Mouse (Mus musculus) liver (tissue): ENCODE measurements around the gene C2cd4b.

ENCODE experiments used
- DNase-seq: peaks from one replicate; pipeline ENCODE4 v3.0.0-alpha.2; 2020; ENCODE audit warnings: mixed read lengths

C2cd4b gene

DNA sequence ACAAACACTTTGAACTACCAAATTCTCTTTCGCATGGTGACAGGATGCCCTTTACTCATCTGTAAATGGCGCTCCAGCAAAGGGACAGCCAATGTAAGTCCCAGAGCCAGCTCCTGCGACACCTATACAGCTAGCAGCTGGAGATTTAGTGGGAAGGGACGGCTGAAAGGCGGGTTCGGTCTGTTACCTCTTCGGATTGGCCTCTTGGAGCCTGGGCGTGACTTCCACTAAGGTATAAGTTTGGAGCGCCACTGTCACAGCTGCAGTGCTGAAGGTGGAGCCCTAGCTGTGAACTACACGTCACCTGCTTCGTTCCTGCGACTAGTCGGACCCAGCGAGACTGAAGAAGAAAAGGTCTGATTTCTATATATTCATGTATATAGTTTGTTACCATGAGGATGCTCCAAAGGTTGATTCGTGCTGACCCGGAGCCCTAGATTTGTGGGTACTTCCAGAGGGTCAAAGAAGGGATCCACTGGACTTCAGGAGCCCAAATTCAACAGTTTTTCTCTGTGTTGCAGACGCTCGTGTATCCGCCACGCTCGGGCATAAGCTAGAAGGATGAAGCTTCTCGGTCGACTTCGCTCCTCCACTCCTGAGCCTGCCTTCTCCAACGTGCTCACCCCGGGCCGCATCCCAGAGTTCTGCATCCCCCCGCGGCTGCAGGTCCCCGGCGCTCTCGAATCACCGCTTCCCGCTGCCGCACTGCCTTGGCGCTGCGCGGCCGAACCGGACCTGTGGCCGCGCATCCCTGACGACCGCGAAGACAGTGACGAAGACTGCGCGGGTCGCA is at the start of gene C2cd4b:
TSS of gene C2cd4b (plus strand) at position 275 of the 793 bp plus-strand sequence.
- peak; percentile 8 for DNase-seq

DNA sequence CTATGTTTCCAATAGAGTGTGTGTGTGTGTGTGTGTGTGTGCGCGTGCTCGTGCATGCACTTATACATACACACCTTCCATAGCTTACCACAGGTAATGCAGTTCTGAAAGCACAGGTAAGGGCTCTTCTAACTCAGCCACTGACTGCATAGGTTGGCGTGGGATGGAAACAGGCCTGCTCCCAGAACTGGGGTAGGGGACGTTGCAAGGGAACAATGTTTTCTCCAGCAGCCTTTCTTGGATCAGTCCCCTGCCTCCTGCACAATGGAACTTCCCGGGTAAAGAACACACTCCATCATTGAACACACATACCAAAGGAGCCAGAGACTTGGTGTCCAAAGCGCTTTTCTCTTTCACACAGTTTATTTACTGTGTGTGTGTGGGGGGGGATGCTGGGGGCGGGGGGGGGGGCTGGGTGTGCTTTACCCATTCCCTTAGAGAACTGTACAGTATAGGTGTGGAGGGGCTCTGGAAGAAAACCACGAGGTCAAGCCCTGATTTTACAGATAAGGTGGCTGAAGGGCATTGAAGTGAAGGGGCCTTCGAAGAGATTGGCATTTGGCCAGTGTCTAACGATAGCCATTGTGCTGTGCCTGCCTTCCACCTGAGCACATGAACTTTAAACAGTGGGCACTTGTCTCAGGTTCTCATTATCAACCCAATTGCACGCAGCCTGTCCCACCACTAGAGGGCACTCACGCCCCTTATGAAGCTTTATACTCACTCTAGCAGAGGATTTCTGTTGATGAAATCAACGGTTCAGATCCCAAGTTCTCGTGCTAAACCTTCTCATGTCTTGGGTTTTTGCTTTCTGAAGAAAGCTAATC is 48.0 kb upstream of the C2cd4b start:
- DNase-seq = peak; percentile 64

DNA sequence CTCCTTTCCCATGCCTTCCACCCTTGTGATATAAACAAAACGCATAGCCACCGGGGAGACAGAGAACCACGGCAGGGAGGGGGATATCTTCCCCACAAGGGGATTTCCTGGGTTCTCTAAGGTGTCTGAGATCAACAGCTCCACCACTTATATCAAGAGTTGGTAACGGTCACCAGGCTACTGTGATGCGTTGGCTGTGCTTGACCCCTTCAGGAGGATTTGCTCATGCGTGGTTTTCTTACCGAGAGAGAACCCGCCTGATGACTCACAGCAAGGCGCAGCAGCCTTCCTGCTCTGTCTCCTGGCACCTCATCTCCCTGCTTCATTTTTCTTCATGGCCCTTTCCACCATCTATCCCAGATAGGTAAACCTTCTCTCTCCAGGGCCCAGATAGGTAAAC is 47.1 kb upstream of the C2cd4b start:
- no peak for DNase-seq

DNA sequence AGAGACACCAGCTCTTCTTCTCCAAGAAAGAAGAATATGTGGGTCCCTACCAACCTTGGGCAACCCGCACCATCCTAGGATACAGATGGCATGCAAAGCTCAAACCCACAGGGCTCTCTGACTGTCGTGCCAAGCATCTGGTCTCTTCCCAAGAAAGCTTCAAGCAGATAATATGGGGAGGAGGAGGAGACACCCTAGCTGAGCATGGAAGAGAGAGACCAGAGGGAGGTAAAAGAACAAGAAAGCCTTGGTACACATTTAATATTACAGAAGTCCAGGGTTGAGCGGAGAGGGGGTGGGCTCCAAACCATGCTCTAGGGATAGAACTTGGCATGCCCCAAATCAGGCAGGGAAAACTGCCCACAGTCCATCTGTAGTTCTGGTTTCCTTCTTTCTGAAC is 42.2 kb upstream of the C2cd4b start:
- no peak for DNase-seq

DNA sequence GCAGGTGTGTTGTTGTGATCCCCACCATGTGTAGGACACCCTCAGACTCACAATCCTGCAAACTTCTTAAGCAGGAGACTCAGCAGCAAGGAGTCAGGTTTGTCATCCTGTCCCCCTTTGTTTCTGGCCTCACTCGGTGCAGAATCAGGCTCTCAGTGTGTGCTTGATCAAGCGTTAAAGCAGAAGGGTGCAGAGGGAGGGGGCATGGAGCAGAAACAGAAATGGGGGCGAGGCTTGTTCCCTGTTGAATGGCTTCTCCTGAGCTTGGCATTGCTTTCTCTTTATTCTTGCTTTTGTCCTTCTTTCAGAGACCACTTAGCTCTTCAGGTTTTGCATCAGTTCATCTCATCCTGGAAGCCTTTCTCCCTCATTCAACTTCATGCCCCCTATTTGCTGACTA is 40.6 kb upstream of the C2cd4b start:
- DNase-seq = no peak

DNA sequence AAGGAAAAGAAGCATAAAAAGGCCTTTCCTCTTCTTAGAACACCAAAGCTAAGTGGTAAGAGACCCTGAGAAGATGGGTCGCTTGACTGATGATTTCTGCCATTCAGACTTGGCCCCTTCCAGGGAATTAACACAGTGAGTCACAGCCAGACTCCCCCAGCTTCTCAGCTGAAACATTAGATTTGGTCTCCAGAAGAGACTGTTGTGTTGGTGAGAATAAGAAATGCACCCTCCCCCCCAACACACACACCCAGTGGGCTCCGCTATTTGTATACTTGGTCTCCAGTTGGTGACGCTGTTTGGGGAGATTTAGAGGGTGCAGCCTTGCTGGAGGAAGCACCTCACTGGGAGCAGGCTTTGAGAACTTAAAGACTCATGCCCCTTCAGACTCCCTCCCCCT is 39.1 kb upstream of the C2cd4b start:
- DNase-seq = no peak

DNA sequence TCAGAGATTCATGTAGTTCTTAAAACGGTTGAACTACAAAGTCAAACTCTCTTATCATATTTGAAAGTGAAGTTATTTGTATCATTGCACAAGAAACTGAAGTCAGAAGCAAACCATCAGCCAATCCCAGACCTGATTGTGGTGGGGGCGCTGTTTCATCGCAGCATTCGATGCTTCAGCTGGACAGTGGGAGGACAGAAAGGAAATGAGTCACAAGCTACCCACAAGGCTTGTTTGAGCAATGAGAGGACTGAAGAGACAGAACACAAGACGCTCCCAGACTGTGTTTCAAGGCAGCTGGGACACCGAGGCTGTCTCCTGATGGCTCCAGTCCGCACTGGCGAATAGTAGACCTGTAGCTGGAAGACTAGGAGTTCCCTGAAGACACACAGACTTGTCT is 36.9 kb upstream of the C2cd4b start:
- no peak for DNase-seq

DNA sequence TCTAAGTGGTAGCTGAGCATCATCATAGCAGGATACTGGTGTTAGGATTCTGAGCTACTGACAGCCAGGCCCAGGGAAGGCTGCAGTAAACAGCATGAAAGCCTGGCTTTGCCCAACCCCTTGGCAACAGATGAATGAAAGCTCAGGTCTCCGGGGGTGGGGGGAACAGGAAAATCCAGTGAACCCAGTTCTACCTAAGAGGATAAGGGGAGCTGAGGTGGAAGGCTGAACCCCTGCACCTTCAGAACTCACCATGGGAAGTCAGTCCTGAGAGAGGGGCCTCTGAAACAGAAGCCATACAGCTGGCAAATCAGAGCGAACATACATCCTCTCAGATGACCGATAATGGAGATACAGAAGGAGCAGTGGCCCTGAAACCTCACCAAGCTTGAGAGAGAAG is 34.0 kb upstream of the C2cd4b start:
- DNase-seq = no peak

DNA sequence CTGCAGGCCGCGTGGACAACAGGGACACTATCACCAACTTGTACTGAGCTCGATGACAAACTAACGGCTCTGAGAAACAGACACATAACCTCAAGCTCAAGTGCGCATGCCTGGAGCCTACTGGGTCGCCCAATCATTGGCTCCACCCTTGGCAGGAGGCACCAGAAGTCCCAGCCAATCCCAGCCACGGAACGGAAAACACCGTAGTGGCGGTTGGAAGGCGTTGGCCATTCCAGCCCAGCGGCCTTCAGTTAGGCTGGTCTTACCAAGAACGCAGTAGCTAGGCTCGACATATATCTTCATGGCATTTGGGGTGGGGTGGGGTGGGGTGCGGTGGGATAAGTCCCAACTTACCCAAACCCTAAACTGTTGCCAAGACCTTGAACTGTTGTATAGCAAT is 25.5 kb upstream of the C2cd4b start:
- DNase-seq = no peak

DNA sequence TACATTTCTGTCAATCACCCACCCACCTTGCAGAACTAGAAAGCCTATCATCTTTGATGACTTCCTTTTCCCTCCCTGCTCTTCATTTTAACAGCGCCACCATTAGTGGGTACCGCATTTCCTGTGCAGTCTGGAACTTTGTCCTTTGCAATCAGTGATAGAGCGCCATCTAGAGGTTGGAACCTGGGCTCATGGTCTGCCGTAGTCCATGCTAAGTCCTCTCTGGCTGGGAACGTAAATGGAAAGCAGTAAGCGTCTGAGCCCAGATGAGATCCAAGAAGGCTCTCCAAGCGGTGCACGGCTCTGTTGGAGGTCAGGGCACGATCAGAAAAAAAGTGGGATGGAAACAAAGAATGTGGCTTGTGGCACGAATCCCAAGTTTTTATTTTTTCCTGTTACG is 23.8 kb upstream of the C2cd4b start:
- peak; percentile 33 for DNase-seq

DNA sequence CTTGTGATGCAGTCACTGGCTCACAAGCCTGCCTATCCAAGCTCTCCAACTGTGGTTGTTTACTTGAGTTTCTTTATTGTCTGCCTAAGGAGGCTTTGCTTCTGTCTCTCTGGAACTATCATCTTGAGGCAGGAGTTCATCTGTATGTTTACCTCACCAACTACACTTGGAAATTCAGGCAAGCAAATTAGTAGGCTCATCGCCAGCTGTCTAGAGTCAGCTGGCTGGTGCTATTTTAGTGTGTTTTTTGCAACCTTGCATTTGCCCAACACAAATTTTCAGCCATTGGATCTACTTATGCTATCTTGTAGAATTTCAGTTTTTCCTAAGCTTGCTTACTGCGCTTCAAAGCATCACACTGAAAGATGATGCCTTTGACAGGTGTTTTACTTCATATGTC is 18.0 kb upstream of the C2cd4b start:
- DNase-seq = no peak

DNA sequence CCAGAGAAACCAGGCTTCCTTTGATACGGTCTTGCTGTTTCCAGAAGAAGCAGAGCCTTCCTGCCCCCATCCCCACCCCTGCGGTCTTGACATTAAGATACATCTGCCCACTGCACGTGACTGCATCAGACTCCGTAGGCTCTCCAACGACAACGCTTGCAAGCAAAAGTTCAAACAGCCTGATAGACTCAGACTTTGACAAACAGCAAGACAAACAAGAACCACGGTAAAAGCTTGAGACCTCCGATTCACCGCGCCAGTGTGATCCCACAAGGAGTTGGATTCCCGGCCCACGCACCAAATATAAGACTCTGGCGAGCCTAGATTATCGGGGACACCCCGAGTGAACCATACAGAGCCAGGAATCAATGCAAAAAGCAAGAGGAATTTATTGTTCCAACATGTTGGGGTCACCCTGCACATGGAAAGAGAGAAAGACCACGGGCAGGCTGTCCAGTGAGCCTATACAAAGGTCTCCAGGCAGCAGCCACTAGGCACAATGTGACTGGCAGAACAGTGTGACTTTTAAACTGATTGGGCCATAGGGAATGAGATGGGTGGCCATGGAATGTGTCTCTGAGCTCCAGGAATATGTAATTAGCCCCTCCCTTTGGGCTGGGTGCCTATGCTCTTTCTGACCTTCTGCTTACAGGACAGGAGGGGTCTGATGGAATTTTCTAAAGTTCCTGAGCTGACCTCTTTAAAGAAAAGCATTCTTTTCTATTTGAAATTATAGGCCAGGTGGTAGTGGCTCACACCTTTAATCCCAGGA is 5.6 kb upstream of the C2cd4b start:
- no peak for DNase-seq

DNA sequence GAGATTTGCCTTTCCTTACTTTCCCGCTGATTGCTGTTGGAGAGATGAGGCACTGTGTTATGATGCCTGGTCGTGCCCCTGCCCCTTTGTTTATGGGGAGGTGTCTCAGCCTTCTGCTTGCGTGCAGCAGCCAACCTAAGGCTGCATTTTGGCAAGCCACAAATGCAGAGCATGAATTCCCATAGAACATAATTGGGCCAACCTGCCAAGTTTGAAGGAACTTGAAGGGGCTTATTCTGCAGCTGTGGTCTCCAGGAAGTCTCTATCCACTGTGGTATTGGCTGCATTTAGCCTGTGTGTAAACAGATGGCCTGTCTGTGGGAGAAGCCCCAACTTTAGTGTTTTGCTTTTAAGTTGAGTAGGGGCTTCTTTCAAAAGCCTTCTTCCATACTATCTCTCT is 4.5 kb upstream of the C2cd4b start:
- DNase-seq = no peak

DNA sequence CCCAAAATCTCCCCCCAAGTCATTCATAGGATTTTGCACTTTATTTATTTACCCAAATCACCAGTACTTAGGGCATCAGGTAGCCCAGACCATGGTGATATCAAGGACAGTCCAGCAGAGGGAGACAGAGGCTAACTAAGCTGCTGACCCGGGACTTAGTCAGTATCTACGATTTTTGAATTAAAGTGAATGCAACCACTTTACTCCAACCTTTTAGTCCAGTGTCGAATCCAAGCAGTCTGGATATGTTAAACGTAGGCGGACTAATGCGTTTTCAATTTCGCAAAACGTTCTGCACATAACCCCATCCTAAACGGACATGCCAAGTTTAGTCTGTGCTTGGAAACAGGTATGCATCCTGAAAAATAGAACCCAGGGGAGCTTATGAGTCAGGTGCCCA is 551 bp upstream of the C2cd4b start:
- DNase-seq = peak; percentile 34

DNA sequence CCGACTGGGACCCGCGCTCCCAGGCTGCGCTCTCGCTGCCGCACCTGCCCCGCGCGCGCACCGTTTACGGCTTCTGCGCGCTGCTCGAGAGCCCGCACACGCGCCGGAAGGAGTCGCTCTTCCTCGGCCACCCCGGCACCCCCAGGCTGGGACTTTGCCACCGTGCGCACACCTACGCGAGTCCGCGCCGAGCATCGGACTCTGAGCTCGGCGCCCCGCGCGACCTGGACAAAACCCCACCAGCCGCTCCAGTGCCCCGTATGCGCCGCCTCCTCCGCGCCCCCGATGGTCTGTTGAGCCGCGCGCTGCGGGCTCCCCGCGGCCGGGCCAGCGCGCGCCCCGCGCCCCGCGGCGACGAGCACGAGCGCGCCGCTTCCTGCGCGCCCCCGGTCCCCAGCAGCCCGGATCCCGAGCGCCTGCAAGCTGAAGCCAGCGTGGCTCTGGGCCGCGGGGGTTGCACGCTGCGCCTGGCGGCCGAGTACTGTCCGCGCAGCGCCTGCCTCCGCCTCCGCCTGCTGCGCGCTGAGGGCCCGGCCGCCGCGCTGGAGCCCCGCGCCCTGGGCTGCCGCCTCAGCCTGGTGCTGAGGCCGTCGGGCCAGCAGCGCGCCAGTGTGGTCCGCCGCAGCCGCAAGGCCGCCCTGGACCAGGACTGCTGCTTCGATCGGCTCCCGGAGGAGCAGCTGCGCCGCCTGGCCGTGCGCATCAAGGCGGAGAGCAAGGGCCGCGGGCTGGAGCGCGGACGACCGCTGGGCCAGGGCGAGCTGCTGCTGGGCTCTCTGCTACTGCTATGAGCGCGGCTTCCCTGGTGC is 923 bp downstream of the C2cd4b start:
- DNase-seq = peak; percentile 12

DNA sequence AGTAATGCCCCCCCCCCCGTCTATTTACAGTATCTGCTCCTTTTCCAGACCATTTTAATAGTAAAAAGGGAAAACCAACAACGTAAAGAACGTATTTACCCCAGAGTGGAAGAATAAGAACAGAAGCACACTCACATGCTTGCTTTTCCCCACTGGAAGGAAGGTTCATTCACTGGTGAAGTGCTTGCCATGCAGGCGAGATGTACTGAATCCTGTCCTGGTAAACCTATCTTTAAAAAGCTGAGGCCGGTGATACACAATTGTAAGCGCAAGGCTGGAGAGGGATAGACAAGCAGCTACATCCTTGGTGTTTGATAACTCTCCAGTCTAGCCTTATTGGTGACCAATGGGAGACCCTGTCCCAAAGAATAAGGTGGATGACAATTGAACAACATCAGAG is 1.8 kb downstream of the C2cd4b start:
- DNase-seq = no peak

DNA sequence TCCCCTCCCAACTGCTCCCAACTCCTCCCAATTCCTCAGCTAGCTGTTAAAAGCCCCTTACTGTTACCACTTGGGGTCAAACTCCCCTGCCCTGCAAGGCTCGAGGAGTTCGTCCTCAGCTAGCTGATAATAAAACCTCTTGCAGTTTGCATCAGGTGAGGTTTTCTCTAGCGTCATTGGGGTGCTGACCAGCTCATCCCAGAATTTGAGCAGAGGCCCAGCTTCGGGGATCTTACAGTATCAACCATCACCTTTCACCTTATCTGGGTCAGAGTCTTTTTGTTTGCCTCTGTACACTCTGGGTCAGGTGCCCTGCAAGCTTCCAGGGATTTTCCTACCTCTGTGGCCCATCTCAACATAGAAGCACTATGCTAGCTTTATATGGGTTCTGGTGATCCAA is 4.1 kb downstream of the C2cd4b start:
- DNase-seq = no peak

DNA sequence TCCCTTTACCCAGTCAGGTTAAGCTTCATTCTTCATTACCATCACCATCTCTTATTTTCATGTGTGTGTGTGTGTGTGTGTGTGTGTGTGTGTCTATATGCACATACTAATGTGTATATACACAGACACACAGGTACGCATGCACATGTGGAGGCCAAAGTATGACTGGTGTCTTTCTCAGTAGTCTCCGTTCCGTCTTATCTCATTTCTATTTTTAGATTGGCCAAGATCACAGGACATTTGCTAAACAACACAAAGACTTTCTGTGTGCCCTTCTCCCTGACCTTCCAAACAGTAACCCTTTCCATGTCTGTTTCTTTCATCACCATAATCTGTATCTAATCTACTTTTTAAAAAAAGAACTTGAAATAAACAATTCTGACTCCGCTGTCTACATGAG is 7.2 kb downstream of the C2cd4b start:
- no peak for DNase-seq

DNA sequence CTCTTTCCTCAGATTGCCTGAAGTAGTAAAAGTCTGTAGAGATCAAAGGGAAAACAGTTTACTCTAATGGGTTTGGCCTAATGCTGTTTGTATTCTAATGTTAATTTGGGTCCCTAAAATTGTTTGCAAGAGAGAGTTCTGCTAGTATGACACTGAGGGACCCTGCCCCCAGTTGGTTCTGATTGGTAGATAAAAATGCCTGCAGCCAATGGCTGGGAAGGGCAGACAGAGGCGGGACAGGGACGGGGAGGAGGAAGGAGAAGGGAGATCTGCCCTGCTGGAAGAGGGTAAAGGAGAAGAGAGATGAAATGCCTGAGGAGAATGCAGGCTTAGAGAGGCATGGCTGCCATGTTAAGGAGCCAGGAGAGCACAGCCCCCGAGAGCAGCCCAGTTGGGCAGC is 7.7 kb downstream of the C2cd4b start:
- DNase-seq = no peak

DNA sequence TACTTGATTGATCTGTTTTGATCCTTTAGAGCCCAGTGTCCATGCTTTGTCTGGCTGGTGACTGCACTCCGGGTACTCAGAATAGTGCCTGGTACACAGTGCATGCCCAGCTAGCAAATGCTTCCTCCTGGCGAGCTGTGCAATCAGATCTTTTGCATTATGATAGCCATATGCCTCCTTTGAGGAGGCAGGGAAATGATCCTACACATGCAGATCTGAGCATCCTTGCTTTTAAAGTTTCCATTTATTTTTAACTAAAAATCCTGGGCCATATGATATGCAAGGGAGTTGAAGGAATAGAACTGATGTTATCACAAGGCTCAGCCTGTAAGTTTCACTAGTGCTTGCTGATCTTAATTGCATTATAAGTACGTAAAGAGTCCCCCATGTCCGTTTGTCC is 9.6 kb downstream of the C2cd4b start:
- no peak for DNase-seq

DNA sequence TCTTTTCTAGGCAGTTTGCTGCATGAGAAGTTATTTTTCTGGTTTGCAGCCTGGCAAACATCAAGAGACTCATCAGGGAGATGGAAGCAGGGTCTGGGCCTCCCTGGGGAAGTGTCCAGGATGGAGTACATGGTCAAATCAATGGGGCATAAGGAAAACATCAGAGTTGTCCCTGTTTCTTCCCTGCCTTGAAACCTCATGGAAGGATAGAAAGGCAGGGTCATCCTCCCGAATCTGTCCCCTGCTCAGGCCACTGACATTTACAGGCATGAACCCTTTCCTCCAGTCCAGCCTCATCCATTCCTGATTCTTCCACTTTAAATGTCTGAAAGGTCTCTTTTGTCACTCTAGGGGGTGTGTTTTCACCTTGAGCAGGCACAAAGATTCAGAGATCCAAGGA is 10.2 kb downstream of the C2cd4b start:
- DNase-seq = no peak

DNA sequence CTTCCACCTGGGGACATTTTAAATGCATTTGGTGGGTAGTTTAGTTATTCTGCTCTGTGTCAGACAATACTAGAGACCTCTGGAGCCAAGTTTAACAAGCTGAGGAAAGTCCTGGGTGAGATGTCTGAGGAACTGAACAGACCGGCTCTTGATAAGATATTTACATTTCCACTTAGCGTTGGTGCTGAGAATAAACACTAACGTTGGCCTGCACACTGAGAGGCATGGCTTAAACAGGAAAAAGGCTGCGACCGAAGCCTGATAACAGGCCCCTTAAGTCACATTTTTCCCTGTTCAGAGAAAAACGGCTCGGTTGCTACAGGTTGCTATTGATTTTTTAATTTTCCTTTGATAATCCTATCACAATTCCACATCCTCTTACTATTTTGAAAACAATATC is 12.1 kb downstream of the C2cd4b start:
- DNase-seq = no peak

DNA sequence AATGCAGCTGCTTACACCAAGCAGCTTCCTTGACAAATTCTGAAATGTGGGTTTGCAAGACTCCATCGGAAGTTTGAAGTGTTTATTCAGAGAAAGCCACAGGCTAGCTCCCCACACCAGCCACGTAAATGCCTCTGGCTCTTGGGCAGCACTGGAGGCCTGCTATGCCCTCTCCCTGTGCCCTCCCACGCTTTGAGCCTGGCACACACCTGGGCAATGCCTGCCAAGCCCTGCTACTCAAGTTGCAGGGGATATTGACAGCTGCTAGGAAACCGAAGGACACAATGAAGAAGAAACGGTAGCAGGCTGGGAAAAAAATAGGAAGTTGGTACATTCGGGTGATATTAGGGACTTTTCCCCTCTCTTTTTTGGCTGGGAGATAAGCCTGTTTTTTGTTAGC is 15.0 kb downstream of the C2cd4b start:
- DNase-seq = no peak
